Mouse (Mus musculus): ENCODE measurements around the gene Copz1.

DNA sequence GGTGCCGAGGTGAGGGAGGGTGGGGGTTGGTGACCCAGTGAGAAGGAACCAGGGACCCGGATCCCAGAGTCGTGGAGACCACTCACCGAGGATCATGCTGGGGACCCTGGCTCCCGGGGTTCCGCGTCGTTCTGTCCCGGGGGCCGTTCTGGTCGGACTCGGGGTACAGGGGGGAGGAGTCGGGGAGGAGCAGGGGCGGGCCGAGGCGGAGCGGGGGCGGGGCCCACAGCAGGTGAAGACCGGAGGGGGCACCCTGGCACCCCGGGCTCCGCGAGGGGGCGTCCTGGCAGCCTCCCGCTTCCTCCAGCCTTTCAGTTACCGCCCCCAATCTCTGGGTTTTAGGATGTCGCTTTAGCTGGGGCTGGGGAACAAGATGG lies 67.4 kb downstream of the Copz1 start, which contains the start of gene Zfp385a:
- TF ChIP-seq CTCF (conservative IDR thresholded peaks at IDR 0.05 in 1 of 2, IDR thresholded peaks at IDR 0.05 in 1 of 2; ENCODE audit: low read depth in 2 of 2, low read length in 2 of 2) (peak in 1 of 2 experiments; percentile 45; a peak in 2 of 4 replicates), ETS1 (conservative IDR thresholded peaks at IDR 0.05; ENCODE audit: low read depth, low read length) (no peak), MAX (IDR thresholded peaks at IDR 0.05; ENCODE audit: low read length) (no peak), KAT2A (IDR thresholded peaks at IDR 0.05; ENCODE audit: insufficient replicate concordance, low read length) (no peak), POLR2A (IDR thresholded peaks at IDR 0.05; ENCODE audit: low read depth, low read length) (no peak), TBP (conservative IDR thresholded peaks at IDR 0.05; ENCODE audit: low read depth, low read length) (no peak), GABPA (IDR thresholded peaks at IDR 0.05; ENCODE audit: insufficient replicate concordance, low read depth, low read length) (no peak), E2F4 (IDR thresholded peaks at IDR 0.05; ENCODE audit: insufficient replicate concordance, low read depth, low read length) (no peak)
